Mouse (Mus musculus) C2C12 (cell line): ENCODE data around the gene Smndc1.

Experiments used
- CEBPB ChIP-seq: IDR thresholded peaks from one replicate; pipeline ENCODE4 v1.6.1; 2011; ENCODE audit warnings: low read depth, mild to moderate bottlenecking, control low read depth, moderate library complexity
- CTCF ChIP-seq: IDR thresholded peaks from one replicate; pipeline ENCODE4 v1.5.1; 2011; ENCODE audit not compliant: control insufficient read depth, insufficient read depth, insufficient read length
- MAX ChIP-seq: IDR thresholded peaks from one replicate; pipeline ENCODE4 v1.6.1; 2011; ENCODE audit warnings: mild to moderate bottlenecking, control low read depth
- MYOG ChIP-seq: IDR thresholded peaks from one replicate; pipeline ENCODE4 v1.6.1; 2011; ENCODE audit not compliant: control insufficient read depth, insufficient read length; ENCODE audit errors: extremely low read depth

DNA sequence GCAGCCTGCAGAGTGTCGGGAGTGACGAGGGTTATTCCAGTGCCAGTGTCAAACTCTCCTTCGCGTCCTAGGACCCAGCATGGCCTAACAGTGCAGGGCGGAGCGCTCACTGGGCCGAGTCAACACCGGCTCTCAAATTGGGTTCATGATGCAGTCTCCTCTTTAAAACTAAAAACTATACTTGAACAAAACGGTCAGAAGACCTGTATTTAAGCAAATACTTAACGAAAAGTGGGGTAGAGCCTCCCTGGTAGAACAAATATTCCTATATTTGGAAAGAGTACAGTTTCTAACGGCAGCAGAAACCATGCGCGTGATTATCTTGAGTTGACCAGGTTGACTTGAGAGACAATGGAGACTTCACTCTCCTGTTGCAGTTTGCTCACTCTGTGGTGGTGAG lies 18.7 kb downstream of the Smndc1 start, which contains the start of gene Gm10197:
- TF ChIP-seq CEBPB (no peak), CTCF (no peak), MAX (no peak), MYOG (no peak)
